Mouse (Mus musculus): ENCODE data around the gene Scnm1.

DNA sequence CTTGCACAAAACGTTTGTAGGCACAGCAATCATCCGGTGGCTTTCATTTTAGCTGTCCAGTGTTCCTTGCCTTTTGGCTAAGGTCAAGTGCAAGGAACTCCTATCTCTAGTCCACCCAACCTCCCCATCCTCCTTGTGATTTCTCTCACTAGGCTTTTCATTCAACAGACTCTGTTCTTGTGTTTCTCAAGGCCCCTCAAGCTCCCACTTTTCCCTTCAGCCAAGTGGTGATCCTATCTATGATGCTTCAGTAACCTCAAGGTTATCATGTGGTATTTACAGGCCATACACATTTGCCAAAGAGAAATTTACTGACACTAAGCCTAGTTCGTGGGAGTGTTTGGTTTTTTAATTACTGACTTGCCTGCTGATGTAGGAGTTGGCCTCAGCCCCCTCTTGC, 46.1 kb upstream of the Scnm1 start:
- TF ChIP-seq CTCF (IDR thresholded peaks at IDR 0.05; ENCODE audit: low read depth) (no peak), EP300 (IDR thresholded peaks at IDR 0.05; ENCODE audit: low read depth) (no peak)

Data from heart, postnatal 0 days (tissue).